Comparison of ENCODE assay signal across 22 mouse cellular contexts in the genomic region with DNA sequence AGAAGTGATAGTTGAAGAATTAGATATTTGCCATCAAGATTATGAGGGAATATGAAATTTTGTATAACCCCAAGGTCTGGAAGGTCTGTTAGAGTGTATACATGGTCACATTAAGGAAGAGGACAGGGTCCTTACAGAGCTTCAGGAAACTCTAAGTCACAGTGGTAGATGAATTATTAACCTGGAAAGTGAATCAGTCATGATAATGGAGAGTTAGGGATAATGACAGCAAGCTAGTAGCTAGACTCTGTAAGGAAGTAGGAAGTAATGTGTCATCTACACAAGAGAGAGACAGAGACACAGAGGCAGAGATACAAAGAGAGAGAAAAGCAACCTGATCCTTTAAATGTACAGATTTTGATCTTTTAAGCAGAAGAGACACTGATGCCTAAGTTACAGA.
DNase-seq lines count a peak whose midpoint lies in the region; ATAC-seq and TF ChIP-seq lines count a peak whose summit lies in the region.
"Had no signal": no experiment of that assay in that cellular context is flagged by ENCODE, and none has a peak within 500 bp of the region (broad histone marks: within the 10 kb centered on the region; RNA-seq: fewer than 3 reads in every experiment).

No protein-coding gene starts in this region.

- H3K9me3 ChIP-seq in kidney, embryonic 15.5 days (replicated peaks): no peaks in the 10 kb centered on the region
- no peaks in the 10 kb centered on the region for H3K9me3 ChIP-seq in kidney, embryonic 16.5 days (ENCODE audit: low read length)
- no peaks in the 10 kb centered on the region for H3K9me3 ChIP-seq in kidney, postnatal 0 days (replicated peaks; ENCODE audit: low read length)
- H3K9me3 ChIP-seq in midbrain, embryonic 11.5 days (ENCODE audit: control insufficient read depth, low read length): no peaks in the 10 kb centered on the region
- H3K9me3 ChIP-seq: G1E had no signal

- no peak overlapping the region for H3K9ac ChIP-seq in kidney, embryonic 15.5 days
- no peak overlapping the region for H3K9ac ChIP-seq in kidney, embryonic 16.5 days (replicated peaks; ENCODE audit: low read length)
- no peak overlapping the region for H3K9ac ChIP-seq in kidney, postnatal 0 days (ENCODE audit: low read depth, low read length)
- no peak overlapping the region for H3K9ac ChIP-seq in midbrain, embryonic 11.5 days (ENCODE audit: low read length)

- in situ Hi-C loops in Patski (cut with MboI; ENCODE audit: low pct_unique_long_range_greater_than_20kb): no loop called here

- POLR2A ChIA-PET in Patski (lab: Charles Lee): no interaction called here

- no peak for TF ChIP-seq CTCF in kidney, postnatal 0 days (IDR thresholded peaks at IDR 0.05; ENCODE audit: low read depth)
- TF ChIP-seq CTCF in Patski (IDR thresholded peaks at IDR 0.05): no peak

- DNase-seq in kidney, postnatal 4 days: no peak
- DNase-seq in kidney, adult 11 months: no peak
- peak; percentile 10 for DNase-seq in kidney, postnatal 0 days (ENCODE audit: low spot score)
- DNase-seq in kidney, adult 9 months: no peak
- no peak for DNase-seq in Patski (ENCODE audit: low read depth, low spot score)
- DNase-seq in midbrain, embryonic 11.5 days (ENCODE audit: low spot score, missing footprints): no peak
- DNase-seq: adrenal gland, adult 2 months; adrenal gland, adult 8-10 months; adrenal gland, postnatal 10 days; adrenal gland, postnatal 14 days; adrenal gland, postnatal 25 days; adrenal gland, postnatal 36 days; B cell, adult 2 months; cerebellum, adult 11 months; cerebellum, adult 11-12 months; cerebellum, adult 18-20 months had no signal

- CTCF ChIA-PET in Patski (lab: Charles Lee): interaction anchor here (1.1 kb wide), 1 partner anchor 98 kb away, joined by 3 read pairs; no protein-coding TSS in a partner anchor

- H3K4me2 ChIP-seq in kidney, embryonic 15.5 days: no peak overlapping the region
- H3K4me2 ChIP-seq in kidney, embryonic 16.5 days (replicated peaks; ENCODE audit: low read depth, low read length): no peak overlapping the region
- H3K4me2 ChIP-seq in kidney, postnatal 0 days (ENCODE audit: low read length): no peak overlapping the region
- no peak overlapping the region for H3K4me2 ChIP-seq in midbrain, embryonic 11.5 days

- H3K4me1 ChIP-seq in kidney, embryonic 15.5 days: peaks cover 4% of the 10 kb centered on the region; the same call in 1 of the 2 replicates
- H3K4me1 ChIP-seq in kidney, embryonic 16.5 days (ENCODE audit: insufficient read depth, low read length): no peaks in the 10 kb centered on the region
- no peaks in the 10 kb centered on the region for H3K4me1 ChIP-seq in kidney, postnatal 0 days (replicated peaks; ENCODE audit: insufficient read depth, low read length)
- no peaks in the 10 kb centered on the region for H3K4me1 ChIP-seq in midbrain, embryonic 11.5 days (ENCODE audit: control insufficient read depth, insufficient read depth, low read length)

- ATAC-seq in kidney, embryonic 15.5 days (replicated peaks; ENCODE audit: low FRiP score): peak; percentile 25; the same call in 1 of the 2 replicates
- ATAC-seq in kidney, embryonic 16.5 days (ENCODE audit: low FRiP score, low TSS enrichment): 0 out of 2 replicates have a peak, but pooled peaks have one; percentile 61
- ATAC-seq in kidney, postnatal 0 days (replicated peaks; ENCODE audit: low FRiP score, low read depth): no peak
- peak; percentile 54 for ATAC-seq in Patski
- ATAC-seq in midbrain, embryonic 11.5 days (ENCODE audit: low FRiP score): no peak
- ATAC-seq: activated CD4-positive, CD25-positive, alpha-beta regulatory T cell, adult 4 months; CD4-positive, CD25-positive, alpha-beta regulatory T cell, adult 4 months had no signal

- H3K4me3 ChIP-seq in kidney, embryonic 15.5 days (replicated peaks): no peak overlapping the region
- H3K4me3 ChIP-seq in kidney, embryonic 16.5 days (ENCODE audit: low read length): no peak overlapping the region
- H3K4me3 ChIP-seq in kidney, postnatal 0 days (replicated peaks; ENCODE audit: low read depth, low read length): no peak overlapping the region
- H3K4me3 ChIP-seq in midbrain, embryonic 11.5 days (ENCODE audit: low read depth, low read length): no peak overlapping the region

- no peaks in the 10 kb centered on the region for H3K36me3 ChIP-seq in kidney, embryonic 15.5 days
- H3K36me3 ChIP-seq in kidney, embryonic 16.5 days (ENCODE audit: insufficient read depth, low read length): no peaks in the 10 kb centered on the region
- H3K36me3 ChIP-seq in kidney, postnatal 0 days (ENCODE audit: insufficient read depth, low read length): no peaks in the 10 kb centered on the region
- no peaks in the 10 kb centered on the region for H3K36me3 ChIP-seq in midbrain, embryonic 11.5 days (ENCODE audit: control insufficient read depth, insufficient read depth, low read length)
- H3K36me3 ChIP-seq: G1E had no signal

- H3K27me3 ChIP-seq in kidney, embryonic 15.5 days: no peaks in the 10 kb centered on the region
- H3K27me3 ChIP-seq in kidney, embryonic 16.5 days (ENCODE audit: insufficient read depth, low read length): no peaks in the 10 kb centered on the region
- H3K27me3 ChIP-seq in kidney, postnatal 0 days (ENCODE audit: insufficient read depth, low read length): no peaks in the 10 kb centered on the region
- H3K27me3 ChIP-seq in Patski: no peaks in the 10 kb centered on the region
- no peaks in the 10 kb centered on the region for H3K27me3 ChIP-seq in midbrain, embryonic 11.5 days (ENCODE audit: control insufficient read depth, insufficient read depth, low read length)
- H3K27me3 ChIP-seq: CH12.LX had no signal

- H3K27ac ChIP-seq in kidney, embryonic 15.5 days: no peak overlapping the region
- no peak overlapping the region for H3K27ac ChIP-seq in kidney, embryonic 16.5 days (ENCODE audit: low read length)
- no peak overlapping the region for H3K27ac ChIP-seq in kidney, postnatal 0 days
- H3K27ac ChIP-seq in midbrain, embryonic 11.5 days (ENCODE audit: low read depth, low read length): no peak overlapping the region

Comparison
In these comparisons a context has a peak if more than half of its experiments do, and no peak if none do; other contexts are left out.
1. ATAC-seq: peak in kidney, embryonic 15.5 days (single experiment), kidney, embryonic 16.5 days (single experiment) and Patski (single experiment); none in kidney, postnatal 0 days (single experiment) and midbrain, embryonic 11.5 days (single experiment).